Mouse (Mus musculus) heart, postnatal 0 days (tissue): Measurements from ENCODE around the gene Abcb5. TPM values are rescaled to one million over a fixed set of nuclear protein-coding genes. Genes with fewer than 3 reads are reported as not detected.

Source experiments
- ATAC-seq: fragments of 200-750 bp; cut with Nextera tagmentation; 2 replicates; pipeline ENCODE4 v1.8.0; 2017; ENCODE audit warnings: low read depth, moderate number of reproducible peaks, moderate library complexity; ENCODE audit not compliant: insufficient read depth
- DNase-seq: peaks from one replicate; pipeline ENCODE4 v3.0.0-alpha.2; 2016; ENCODE audit warnings: low spot score
- H3K27ac ChIP-seq: fragments of 300-500 bp; sonication (generic); 2 replicates; pipeline ENCODE4 v1.5.1; 2014; ENCODE audit warnings: low read depth, mild to moderate bottlenecking
- H3K27me3 ChIP-seq: fragments of 300-500 bp; sonication (generic); 2 replicates; pipeline ENCODE4 v1.6.1; 2014; ENCODE audit warnings: low read length, mixed read lengths; ENCODE audit not compliant: control insufficient read depth, insufficient read depth
- H3K36me3 ChIP-seq: fragments of 300-500 bp; sonication (generic); replicated peaks from 2 replicates; pipeline ENCODE4 v1.6.1; 2014; ENCODE audit warnings: low read length, mixed read lengths; ENCODE audit not compliant: control insufficient read depth, insufficient read depth
- H3K4me1 ChIP-seq: fragments of 300-500 bp; sonication (generic); 2 replicates; pipeline ENCODE4 v1.6.1; 2014; ENCODE audit warnings: antibody characterized with exemption; ENCODE audit not compliant: control insufficient read depth, insufficient read depth
- H3K4me2 ChIP-seq: fragments of 300-500 bp; sonication (generic); 2 replicates; pipeline ENCODE4 v1.6.1; 2014; ENCODE audit warnings: low read depth, mild to moderate bottlenecking, low read length, moderate library complexity
- H3K4me3 ChIP-seq: fragments of 300-500 bp; sonication (generic); 2 replicates; pipeline ENCODE4 v1.5.1; 2014; ENCODE audit warnings: low read depth, low read length
- H3K9ac ChIP-seq: fragments of 300-500 bp; sonication (generic); replicated peaks from 2 replicates; pipeline ENCODE4 v1.6.1; 2014; ENCODE audit warnings: low read depth, low read length, mixed read lengths
- H3K9me3 ChIP-seq: fragments of 300-500 bp; sonication (generic); replicated peaks from 2 replicates; pipeline ENCODE4 v1.6.1; 2016; ENCODE audit warnings: low read length; ENCODE audit not compliant: control insufficient read depth
- CTCF ChIP-seq: IDR thresholded peaks from 2 replicates; pipeline ENCODE4 v1.5.1; 2016; ENCODE audit warnings: antibody characterized with exemption, control low read depth, low read depth
- EP300 ChIP-seq: IDR thresholded peaks from 2 replicates; pipeline ENCODE4 v1.6.1; 2016; ENCODE audit warnings: antibody characterized with exemption, low read depth
- WGBS: fragments of 180-500 bp; shearing (Covaris S2); extraction: QIAGEN DNeasy Blood & Tissue Kit; methylation state at CpG from one replicate; pipeline ENCODE4 v1.1.7; 2014; 5-methylcytosine and 5-hydroxymethylcytosine counted together
- polyA plus RNA-seq: library from polyadenylated mRNA; unstranded; fragments of >200 nt; fragmentation: Nextera tagmentation; extraction: Ambion mirVana; gene quantifications from 2 replicates; pipeline ENCODE4 v1.2.1, GENCODE M21; 2015
- total RNA-seq: library from RNA; depleted of rRNA; stranded (reverse); fragments of >200 nt; gene quantifications from 2 replicates; pipeline ENCODE4 v1.2.3, GENCODE M21; 2014; ENCODE audit warnings: low replicate concordance

Abcb5 gene
- total and polyA plus RNA-seq, 2 experiments from 2014 or later: not detected

GRCm38 (mm10) chr12:118847381-118847780 is 118.8 kb downstream of the Abcb5 start:
- Histone ChIP-seq H3K4me1 (no peaks in the 10 kb centered on the region), H3K4me3 (peak overlapping the region; percentile 59), H3K4me2 (peak overlapping the region; percentile 87), H3K9ac (no peak overlapping the region), H3K9me3 (no peaks in the 10 kb centered on the region), H3K27me3 (peaks cover 95% of the 10 kb centered on the region), H3K36me3 (no peaks in the 10 kb centered on the region), H3K27ac (no peak overlapping the region)
- no peak for TF ChIP-seq CTCF
- no peak for TF ChIP-seq EP300
- DNase-seq (no peak), ATAC-seq (no peak)
- 2% methylated on average over 17 of the region's 17 CpGs for WGBS

- ATAC-seq (peak; percentile 60; the same call in 1 of the 2 replicates), DNase-seq (no peak)
- Histone ChIP-seq H3K27me3 (peaks cover 95% of the 10 kb centered on the region), H3K4me1 (no peaks in the 10 kb centered on the region), H3K4me2 (peak overlapping the region; percentile 87), H3K27ac (no peak overlapping the region), H3K4me3 (peak overlapping the region; percentile 59), H3K9ac (no peak overlapping the region), H3K9me3 (no peaks in the 10 kb centered on the region), H3K36me3 (no peaks in the 10 kb centered on the region)
- TF ChIP-seq EP300 (no peak), CTCF (no peak)
- under 1% methylated on average over 59 of the region's 59 CpGs for WGBS
Observed at GRCm38 (mm10) chr12:118846649-118847321, 119.4 kb downstream of the Abcb5 start.

DNA sequence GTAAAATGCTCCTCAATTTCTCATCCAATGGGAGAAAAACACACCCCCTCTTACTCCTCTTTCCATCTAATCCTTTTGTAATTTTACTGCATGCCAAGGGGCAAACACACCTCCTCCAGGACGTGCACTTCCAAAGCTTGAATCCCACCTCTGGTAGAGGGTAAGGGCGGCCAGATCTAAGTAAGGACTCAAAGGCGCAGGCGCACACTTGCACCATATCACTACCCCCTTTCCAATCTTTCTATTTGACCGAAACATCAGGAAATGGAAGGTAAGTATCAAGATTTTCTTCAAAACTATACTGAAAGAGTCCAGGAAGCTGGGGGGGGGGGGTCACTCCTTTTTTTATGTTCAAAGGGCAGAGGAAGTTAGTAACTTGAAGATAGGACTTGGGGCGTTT is 120.0 kb downstream of the Abcb5 start, which contains the start of gene Sp8:
Gene Sp8 (plus strand): TSS at position 109 of the 400 bp plus-strand sequence.
- Histone ChIP-seq H3K9ac (no peak within 1 kb of the TSS), H3K4me1 (no peaks in the 10 kb centered on the region), H3K36me3 (no peaks in the 10 kb centered on the region), H3K9me3 (no peaks in the 10 kb centered on the region), H3K27ac (no peak within 1 kb of the TSS), H3K4me2 (peak within 1 kb of the TSS; percentile 87), H3K4me3 (peak within 1 kb of the TSS; percentile 59), H3K27me3 (peaks cover 99% of the 10 kb centered on the region)
- TF ChIP-seq EP300 (no peak), CTCF (no peak)
- ATAC-seq (no peak), DNase-seq (no peak)
- WGBS: 5% methylated on average over 6 of the region's 6 CpGs

GRCm38 (mm10) chr12:118845351-118845750 is 120.9 kb downstream of the Abcb5 start:
- H3K36me3 ChIP-seq: no peaks in the 10 kb centered on the region
- H3K4me2 ChIP-seq: no peak overlapping the region
- DNase-seq (no peak), ATAC-seq (no peak)
- no peak overlapping the region for H3K9ac ChIP-seq
- no peaks in the 10 kb centered on the region for H3K4me1 ChIP-seq
- H3K9me3 ChIP-seq: no peaks in the 10 kb centered on the region
- 5% methylated on average over 3 of the region's 3 CpGs for WGBS
- H3K4me3 ChIP-seq: no peak overlapping the region
- H3K27ac ChIP-seq: no peak overlapping the region
- H3K27me3 ChIP-seq: peaks cover 99% of the 10 kb centered on the region
- TF ChIP-seq CTCF (no peak), EP300 (no peak)

DNA sequence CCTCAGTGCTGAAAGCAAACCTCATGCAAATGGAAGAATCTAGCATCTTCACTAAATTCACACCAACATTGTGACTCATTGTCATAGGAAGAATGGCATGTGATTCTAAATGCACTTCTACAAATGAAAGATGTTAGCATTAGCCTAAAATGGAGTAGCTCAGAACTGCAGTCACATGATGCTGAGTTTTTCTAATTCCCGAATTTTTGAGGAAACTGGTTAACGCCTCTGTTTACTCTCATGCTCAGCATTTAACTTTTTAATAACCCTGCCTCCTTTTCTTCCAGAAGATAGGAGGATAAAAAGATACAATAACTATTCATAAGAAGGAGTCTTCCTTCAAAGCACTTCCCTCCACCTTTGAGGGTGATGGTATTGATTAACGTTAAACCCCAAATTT is 121.4 kb downstream of the Abcb5 start:
- ATAC-seq (no peak), DNase-seq (no peak)
- no peak overlapping the region for H3K4me2 ChIP-seq
- no peak overlapping the region for H3K27ac ChIP-seq
- no peak overlapping the region for H3K4me3 ChIP-seq
- no peaks in the 10 kb centered on the region for H3K36me3 ChIP-seq
- H3K9me3 ChIP-seq: no peaks in the 10 kb centered on the region
- TF ChIP-seq EP300 (no peak), CTCF (no peak)
- no peaks in the 10 kb centered on the region for H3K4me1 ChIP-seq
- peaks cover 99% of the 10 kb centered on the region for H3K27me3 ChIP-seq
- H3K9ac ChIP-seq: no peak overlapping the region
- 7% methylated on average over 3 of the region's 3 CpGs for WGBS

DNA sequence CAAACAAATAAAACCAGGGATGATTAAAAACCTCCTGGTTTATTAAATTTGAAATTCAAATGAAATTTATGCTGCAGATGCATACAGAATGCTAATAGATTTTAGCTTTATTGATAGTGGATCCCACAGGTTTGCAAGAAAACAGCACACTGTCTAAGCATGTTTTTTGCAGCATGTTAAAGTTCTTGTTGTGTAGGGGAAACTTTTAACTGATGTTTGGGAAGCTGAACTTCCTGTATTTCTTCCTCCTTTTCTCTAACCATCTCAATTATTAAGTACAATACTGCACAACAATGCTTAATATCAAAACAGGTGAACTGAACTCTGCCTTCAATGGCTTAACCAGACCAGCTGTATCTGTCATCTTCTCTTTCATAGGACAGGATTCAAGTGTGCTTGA is 122.1 kb downstream of the Abcb5 start:
- Histone ChIP-seq H3K9ac (no peak overlapping the region), H3K4me3 (no peak overlapping the region), H3K36me3 (no peaks in the 10 kb centered on the region), H3K4me2 (no peak overlapping the region), H3K4me1 (no peaks in the 10 kb centered on the region), H3K27ac (no peak overlapping the region), H3K9me3 (no peaks in the 10 kb centered on the region), H3K27me3 (peaks cover 99% of the 10 kb centered on the region)
- no peak for ATAC-seq
- TF ChIP-seq CTCF: no peak
- TF ChIP-seq EP300: no peak
- DNase-seq: no peak
